Mouse (Mus musculus) hindbrain, embryonic 15.5 days (tissue): ENCODE data around the gene Serpinb7. TPM values are rescaled to one million over a fixed set of nuclear protein-coding genes. Genes with fewer than 3 reads are reported as not detected.

Source experiments
- ATAC-seq: fragments of 200-750 bp; cut with Nextera tagmentation; 2 replicates; pipeline ENCODE4 v1.8.0; 2017; ENCODE audit warnings: low read depth, moderate number of reproducible peaks, moderate TSS enrichment; ENCODE audit not compliant: low FRiP score
- H3K27ac ChIP-seq: fragments of 300-500 bp; sonication (generic); replicated peaks from 2 replicates; pipeline ENCODE4 v1.5.1; 2015; ENCODE audit warnings: mild to moderate bottlenecking, inconsistent platforms
- H3K27me3 ChIP-seq: fragments of 300-500 bp; sonication (generic); 2 replicates; pipeline ENCODE4 v1.6.1; 2015; ENCODE audit warnings: control low read depth, inconsistent platforms
- H3K36me3 ChIP-seq: fragments of 300-500 bp; sonication (generic); 2 replicates; pipeline ENCODE4 v1.6.1; 2015; ENCODE audit warnings: control low read depth, inconsistent platforms
- H3K4me1 ChIP-seq: fragments of 300-500 bp; sonication (generic); replicated peaks from 2 replicates; pipeline ENCODE4 v1.6.1; 2015; ENCODE audit warnings: control low read depth, inconsistent platforms
- H3K4me2 ChIP-seq: fragments of 300-500 bp; sonication (generic); 2 replicates; pipeline ENCODE4 v1.6.1; 2015; ENCODE audit warnings: moderate library complexity, mild to moderate bottlenecking, inconsistent platforms
- H3K4me3 ChIP-seq: fragments of 300-500 bp; sonication (generic); 2 replicates; pipeline ENCODE4 v1.5.1; 2015; ENCODE audit warnings: mild to moderate bottlenecking, inconsistent platforms
- H3K9ac ChIP-seq: fragments of 300-500 bp; sonication (generic); 2 replicates; pipeline ENCODE4 v1.6.1; 2015; ENCODE audit warnings: inconsistent platforms
- H3K9me3 ChIP-seq: fragments of 300-500 bp; sonication (generic); 2 replicates; pipeline ENCODE4 v1.6.1; 2016; ENCODE audit warnings: control low read depth, inconsistent platforms
- polyA plus RNA-seq: library from polyadenylated mRNA; unstranded; fragments of >200 nt; fragmentation: Nextera tagmentation; extraction: Ambion mirVana; gene quantifications from 2 replicates; pipeline ENCODE4 v1.2.1, GENCODE M21; 2015

The Serpinb7 gene
- polyA plus RNA-seq, 1 experiment from 2014 or later, result 0.16 TPM

- Histone ChIP-seq H3K4me1 (no peaks in the 10 kb centered on the region), H3K27ac (no peak overlapping the region), H3K9ac (no peak overlapping the region), H3K4me2 (no peak overlapping the region), H3K36me3 (no peaks in the 10 kb centered on the region), H3K9me3 (no peaks in the 10 kb centered on the region), H3K4me3 (no peak overlapping the region), H3K27me3 (no peaks in the 10 kb centered on the region)
- no peak for ATAC-seq
Measured at GRCm38 (mm10) chr1:107502025-107502424, 102.6 kb downstream of the Serpinb7 start.

Other genes with a start within 250 kb of the Serpinb7 start
- not detected in 2 replicates for gene Serpinb3b, start 121.3 kb upstream of the Serpinb7 start, polyA plus RNA-seq
- gene Serpinb3c, start 121.3 kb upstream of the Serpinb7 start, polyA plus RNA-seq, result not detected in 2 replicates
- gene Serpinb11, start 38.5 kb upstream of the Serpinb7 start, polyA plus RNA-seq, result not detected in 2 replicates
- gene Serpinb2, start 111.8 kb downstream of the Serpinb7 start, polyA plus RNA-seq, result 0.08 TPM in 1 of 2 replicates, not detected in the other
- 0.67 and 1.1 TPM in 2 replicates for gene Serpinb8, start 190.4 kb downstream of the Serpinb7 start, polyA plus RNA-seq